Mouse (Mus musculus) myocyte (in vitro differentiated cells): ENCODE data around the gene Tex46. TPM values are rescaled to one million over a fixed set of nuclear protein-coding genes. Genes with fewer than 3 reads are reported as not detected.

Experiments
- H3K27me3 ChIP-seq: one replicate; pipeline ENCODE4 v1.6.1; 2011; ENCODE audit not compliant: control insufficient read depth, insufficient read depth, insufficient read length
- H3K36me3 ChIP-seq: one replicate; pipeline ENCODE4 v1.6.1; 2011; ENCODE audit not compliant: control insufficient read depth, insufficient read depth
- H3K4me2 ChIP-seq: one replicate; pipeline ENCODE4 v1.6.1; 2011; ENCODE audit warnings: low read depth, control low read depth
- H3K4me3 ChIP-seq: one replicate; pipeline ENCODE4 v1.5.1; 2011; ENCODE audit warnings: mild to moderate bottlenecking, control low read depth, moderate library complexity
- H3K79me2 ChIP-seq: one replicate; pipeline ENCODE4 v1.6.1; 2011; ENCODE audit not compliant: control insufficient read depth, insufficient read depth
- H3ac ChIP-seq: one replicate; pipeline ENCODE4 v1.6.1; 2011; ENCODE audit not compliant: control insufficient read depth, insufficient read length
- CEBPB ChIP-seq: IDR thresholded peaks from 2 replicates; pipeline ENCODE4 v1.6.1; 2011; ENCODE audit warnings: mild to moderate bottlenecking, moderate library complexity; ENCODE audit not compliant: poor library complexity, insufficient read depth, severe bottlenecking
- E2F4 ChIP-seq: IDR thresholded peaks from one replicate; pipeline ENCODE4 v1.6.1; 2011; ENCODE audit warnings: mild to moderate bottlenecking, control low read depth, moderate library complexity; ENCODE audit not compliant: insufficient read depth
- MAX ChIP-seq: IDR thresholded peaks from one replicate; pipeline ENCODE4 v1.6.1; 2011; ENCODE audit warnings: low read depth, mild to moderate bottlenecking, control low read depth
- MYOD1 ChIP-seq, 3 experiments: IDR thresholded peaks; one replicate each; pipeline ENCODE4 v1.6.1; 2011; ENCODE audit warnings: control low read depth in 2 of 3, low read depth in 2 of 3, mild to moderate bottlenecking in 2 of 3, moderate library complexity in 1 of 3; ENCODE audit not compliant: insufficient read length in 2 of 3, control insufficient read depth in 1 of 3
- MYOG ChIP-seq, 3 experiments: IDR thresholded peaks; one replicate each; pipeline ENCODE4 v1.6.1; 2011; ENCODE audit warnings: control low read depth in 2 of 3, low read depth in 2 of 3, mild to moderate bottlenecking in 2 of 3; ENCODE audit not compliant: insufficient read length in 2 of 3, control insufficient read depth in 1 of 3, insufficient read depth in 1 of 3
- POLR2A ChIP-seq: IDR thresholded peaks from one replicate; pipeline ENCODE4 v1.6.1; 2011; ENCODE audit warnings: low read depth, mild to moderate bottlenecking, control low read depth, moderate library complexity; ENCODE audit not compliant: insufficient read length
- POLR2AphosphoS2 ChIP-seq: IDR thresholded peaks from one replicate; pipeline ENCODE4 v1.6.1; 2011; ENCODE audit warnings: low read depth, control low read depth; ENCODE audit not compliant: insufficient read length
- REST ChIP-seq: IDR thresholded peaks from one replicate; pipeline ENCODE4 v1.6.1; 2011; ENCODE audit warnings: mild to moderate bottlenecking, control low read depth, moderate library complexity; ENCODE audit not compliant: insufficient read depth, insufficient read length
- SRF ChIP-seq: IDR thresholded peaks from one replicate; pipeline ENCODE4 v1.6.1; 2011; ENCODE audit warnings: low read depth; ENCODE audit not compliant: control insufficient read depth, insufficient read length
- TCF12 ChIP-seq: IDR thresholded peaks from one replicate; pipeline ENCODE4 v1.6.1; 2011; ENCODE audit warnings: mild to moderate bottlenecking, control low read depth; ENCODE audit not compliant: poor library complexity, insufficient read depth, severe bottlenecking
- TCF3 ChIP-seq: IDR thresholded peaks from one replicate; pipeline ENCODE4 v1.6.1; 2011; ENCODE audit warnings: low read depth, control low read depth; ENCODE audit not compliant: insufficient read length
- USF1 ChIP-seq: IDR thresholded peaks from one replicate; pipeline ENCODE4 v1.6.1; 2011; ENCODE audit warnings: low read depth, mild to moderate bottlenecking, control low read depth, moderate library complexity
- polyA plus RNA-seq: library from polyadenylated mRNA; unstranded; fragments of >200 nt; fragmentation: generic; extraction: Trizol; gene quantifications from one replicate; pipeline ENCODE4 v1.2.1, GENCODE M21; 2012; ENCODE audit warnings: missing spikeins

Gene Tex46
- polyA plus RNA-seq, 1 experiment: not detected

GRCm38 (mm10) chr4:136636511-136636910, 26.3 kb downstream of the Tex46 start:
- H3ac ChIP-seq: no peak overlapping the region
- H3K79me2 ChIP-seq: no peaks in the 10 kb centered on the region
- no peak overlapping the region for H3K4me2 ChIP-seq
- no peaks in the 10 kb centered on the region for H3K36me3 ChIP-seq
- peaks cover 11% of the 10 kb centered on the region for H3K27me3 ChIP-seq
- TF ChIP-seq MAX (no peak), TCF3 (no peak), POLR2A (no peak), CEBPB (no peak), POLR2AphosphoS2 (no peak), USF1 (no peak), SRF (no peak), REST (no peak), MYOG (IDR thresholded peaks at IDR 0.05; ENCODE audit: control insufficient read depth in 1 of 3, insufficient read depth in 1 of 3, insufficient read length in 2 of 3, low read depth in 2 of 3) (no peak), E2F4 (no peak), TCF12 (no peak), MYOD1 (IDR thresholded peaks at IDR 0.05; ENCODE audit: control insufficient read depth in 1 of 3, insufficient read length in 2 of 3, low read depth in 2 of 3) (no peak)
- H3K4me3 ChIP-seq: no peak overlapping the region

GRCm38 (mm10) chr4:136636983-136637562, 26.8 kb downstream of the Tex46 start:
- no peaks in the 10 kb centered on the region for H3K79me2 ChIP-seq
- no peak overlapping the region for H3K4me2 ChIP-seq
- no peak overlapping the region for H3ac ChIP-seq
- H3K27me3 ChIP-seq: peaks cover 11% of the 10 kb centered on the region
- H3K36me3 ChIP-seq: no peaks in the 10 kb centered on the region
- no peak overlapping the region for H3K4me3 ChIP-seq
- no peak for TF ChIP-seq MYOD1 (IDR thresholded peaks at IDR 0.05; ENCODE audit: control insufficient read depth in 1 of 3, insufficient read length in 2 of 3, low read depth in 2 of 3)
- no peak for TF ChIP-seq MYOG (IDR thresholded peaks at IDR 0.05; ENCODE audit: control insufficient read depth in 1 of 3, insufficient read depth in 1 of 3, insufficient read length in 2 of 3, low read depth in 2 of 3)
- no peak for TF ChIP-seq POLR2AphosphoS2
- TF ChIP-seq CEBPB: no peak
- TF ChIP-seq TCF3: no peak
- no peak for TF ChIP-seq USF1
- no peak for TF ChIP-seq E2F4
- no peak for TF ChIP-seq POLR2A
- no peak for TF ChIP-seq TCF12
- TF ChIP-seq SRF: no peak
- TF ChIP-seq MAX: no peak

DNA sequence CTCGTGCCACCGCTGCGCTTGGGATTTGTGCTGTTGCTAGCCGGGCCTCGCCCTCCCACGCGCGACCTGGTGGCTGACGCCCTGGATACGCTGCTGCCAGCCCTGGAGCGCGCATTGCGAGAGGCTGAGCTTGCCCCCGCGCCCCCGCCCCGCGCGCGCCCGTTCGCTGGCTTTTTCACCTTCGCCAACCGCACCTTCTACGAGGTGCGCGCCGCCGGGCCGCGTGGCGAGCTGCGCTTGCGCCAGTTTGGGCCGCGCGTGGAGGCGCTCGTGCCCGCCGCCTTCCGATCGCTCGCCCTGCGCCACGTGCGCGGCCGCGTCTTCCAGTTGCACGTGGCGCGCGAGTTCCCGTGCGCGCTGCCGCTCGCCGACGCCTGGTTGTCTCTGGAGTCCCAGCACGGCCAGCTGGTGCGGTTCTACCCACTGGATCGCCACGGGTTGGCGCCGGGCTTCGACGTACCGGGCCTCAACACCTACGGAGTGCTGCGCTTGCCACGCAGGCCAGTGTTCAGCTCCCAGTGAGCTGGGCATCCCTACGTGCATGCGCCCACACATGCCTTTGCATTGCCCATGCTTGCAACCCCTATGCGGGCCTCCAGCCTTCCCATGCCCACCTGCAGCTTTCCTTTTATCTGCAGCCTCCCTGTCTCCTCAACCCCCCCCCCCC, 27.5 kb downstream of the Tex46 start:
- peaks cover 11% of the 10 kb centered on the region for H3K27me3 ChIP-seq
- H3K4me2 ChIP-seq: no peak overlapping the region
- H3K36me3 ChIP-seq: no peaks in the 10 kb centered on the region
- H3K79me2 ChIP-seq: no peaks in the 10 kb centered on the region
- H3ac ChIP-seq: no peak overlapping the region
- no peak for TF ChIP-seq REST
- TF ChIP-seq MAX: no peak
- no peak for TF ChIP-seq POLR2AphosphoS2
- no peak for TF ChIP-seq POLR2A
- H3K4me3 ChIP-seq: no peak overlapping the region

- H3K27me3 ChIP-seq: peaks cover 11% of the 10 kb centered on the region
- H3K4me3 ChIP-seq: no peak overlapping the region
- TF ChIP-seq E2F4: no peak
- no peak for TF ChIP-seq MYOD1 (IDR thresholded peaks at IDR 0.05; ENCODE audit: control insufficient read depth in 1 of 3, insufficient read length in 2 of 3, low read depth in 2 of 3)
- no peak for TF ChIP-seq SRF
- no peak for TF ChIP-seq TCF12
- no peak for TF ChIP-seq POLR2A
- TF ChIP-seq TCF3: no peak
- TF ChIP-seq MAX: no peak
- TF ChIP-seq POLR2AphosphoS2: no peak
- H3K36me3 ChIP-seq: no peaks in the 10 kb centered on the region
- H3ac ChIP-seq: no peak overlapping the region
- H3K4me2 ChIP-seq: no peak overlapping the region
- no peaks in the 10 kb centered on the region for H3K79me2 ChIP-seq
Measured at GRCm38 (mm10) chr4:136638230-136638750, 28.1 kb downstream of the Tex46 start.

GRCm38 (mm10) chr4:136638890-136639289, 28.7 kb downstream of the Tex46 start:
- Histone ChIP-seq H3ac (no peak overlapping the region), H3K36me3 (no peaks in the 10 kb centered on the region), H3K4me3 (no peak overlapping the region), H3K79me2 (no peaks in the 10 kb centered on the region), H3K4me2 (no peak overlapping the region), H3K27me3 (peaks cover 11% of the 10 kb centered on the region)
- no peak for TF ChIP-seq TCF3
- TF ChIP-seq REST: no peak
- TF ChIP-seq E2F4: no peak
- TF ChIP-seq MAX: no peak
- no peak for TF ChIP-seq MYOG (IDR thresholded peaks at IDR 0.05; ENCODE audit: control insufficient read depth in 1 of 3, insufficient read depth in 1 of 3, insufficient read length in 2 of 3, low read depth in 2 of 3)
- no peak for TF ChIP-seq TCF12
- no peak for TF ChIP-seq POLR2AphosphoS2
- no peak for TF ChIP-seq MYOD1 (IDR thresholded peaks at IDR 0.05; ENCODE audit: control insufficient read depth in 1 of 3, insufficient read length in 2 of 3, low read depth in 2 of 3)
- no peak for TF ChIP-seq SRF
- TF ChIP-seq USF1: no peak
- no peak for TF ChIP-seq POLR2A
- no peak for TF ChIP-seq CEBPB
